Mouse (Mus musculus): Measurements from ENCODE around the gene Ctsa.

- TF ChIP-seq TAL1 (IDR thresholded peaks at IDR 0.05; ENCODE audit: low read length) = no peak
- no peak for TF ChIP-seq GATA1 (IDR thresholded peaks at IDR 0.05; ENCODE audit: low read length)
Observed at GRCm38 (mm10) chr2:164815348-164815747, 17.3 kb upstream of the Ctsa start.

All from erythroblast, embryonic 14.5 days (primary cell).